Mouse (Mus musculus): ENCODE measurements around the gene Adgrg6.

The Adgrg6 gene

GRCm38 (mm10) chr10:14491838-14492237 is 53.6 kb downstream of the Adgrg6 start:
- DNase-seq (ENCODE audit: low read depth, low spot score): no peak

- DNase-seq (ENCODE audit: low read depth, low spot score): no peak
These were observed 62.2 kb downstream of the Adgrg6 start for GRCm38 (mm10) chr10:14483257-14483656.

GRCm38 (mm10) chr10:14482483-14482882 is 63.0 kb downstream of the Adgrg6 start:
- no peak for DNase-seq (ENCODE audit: low read depth, low spot score)

- no peak for DNase-seq (ENCODE audit: low read depth, low spot score)
These were observed 64.5 kb downstream of the Adgrg6 start for GRCm38 (mm10) chr10:14480928-14481327.

- no peak for DNase-seq (ENCODE audit: low read depth, low spot score)
These were observed 69.1 kb downstream of the Adgrg6 start for GRCm38 (mm10) chr10:14476393-14476792.

- no peak for DNase-seq (ENCODE audit: low read depth, low spot score)
These were observed 69.8 kb downstream of the Adgrg6 start for GRCm38 (mm10) chr10:14475641-14476040.

- DNase-seq (ENCODE audit: low read depth, low spot score): no peak
These were observed 70.7 kb downstream of the Adgrg6 start for GRCm38 (mm10) chr10:14474541-14475305.

- no peak for DNase-seq (ENCODE audit: low read depth, low spot score)
These were observed 74.4 kb downstream of the Adgrg6 start for GRCm38 (mm10) chr10:14471039-14471550.

- no peak for DNase-seq (ENCODE audit: low read depth, low spot score)
These were observed 76.8 kb downstream of the Adgrg6 start for GRCm38 (mm10) chr10:14468623-14469022.

GRCm38 (mm10) chr10:14463796-14464511 is 81.5 kb downstream of the Adgrg6 start:
- no peak for DNase-seq (ENCODE audit: low read depth, low spot score)

GRCm38 (mm10) chr10:14460933-14461514 is 84.4 kb downstream of the Adgrg6 start:
- DNase-seq (ENCODE audit: low read depth, low spot score): no peak

- DNase-seq (ENCODE audit: low read depth, low spot score): peak; percentile 26
These were observed 85.1 kb downstream of the Adgrg6 start for GRCm38 (mm10) chr10:14460252-14460932.

- no peak for DNase-seq (ENCODE audit: low read depth, low spot score)
These were observed 85.6 kb downstream of the Adgrg6 start for GRCm38 (mm10) chr10:14459819-14460218.

- DNase-seq (ENCODE audit: low read depth, low spot score): no peak
These were observed 86.1 kb downstream of the Adgrg6 start for GRCm38 (mm10) chr10:14459330-14459729.

- DNase-seq (ENCODE audit: low read depth, low spot score): no peak
These were observed 91.0 kb downstream of the Adgrg6 start for GRCm38 (mm10) chr10:14454481-14454880.

- DNase-seq (ENCODE audit: low read depth, low spot score): peak; percentile 21
These were observed 93.6 kb downstream of the Adgrg6 start for GRCm38 (mm10) chr10:14451811-14452210.

GRCm38 (mm10) chr10:14450073-14450472 is 95.4 kb downstream of the Adgrg6 start:
- peak; percentile 75 for DNase-seq (ENCODE audit: low read depth, low spot score)

GRCm38 (mm10) chr10:14445590-14446291 is 99.7 kb downstream of the Adgrg6 start:
- DNase-seq (ENCODE audit: low read depth, low spot score): no peak

- DNase-seq (ENCODE audit: low read depth, low spot score): no peak
These were observed 104.4 kb downstream of the Adgrg6 start for GRCm38 (mm10) chr10:14440860-14441579.

GRCm38 (mm10) chr10:14404070-14404469 is 141.4 kb downstream of the Adgrg6 start:
- DNase-seq (ENCODE audit: low read depth, low spot score): peak; percentile 40
